Mouse (Mus musculus): ENCODE data around the gene Oxnad1. TPM values are rescaled to one million over a fixed set of nuclear protein-coding genes. Genes with fewer than 3 reads are reported as not detected.
"Not testable (repeated sequence)": the region's sequence is repeated elsewhere in the genome, so short reads cannot be mapped to it uniquely, and the experiment has no call there.

Oxnad1 gene
- polyA plus RNA-seq, 1 experiment from 2014 or later = 29.8 TPM

DNA sequence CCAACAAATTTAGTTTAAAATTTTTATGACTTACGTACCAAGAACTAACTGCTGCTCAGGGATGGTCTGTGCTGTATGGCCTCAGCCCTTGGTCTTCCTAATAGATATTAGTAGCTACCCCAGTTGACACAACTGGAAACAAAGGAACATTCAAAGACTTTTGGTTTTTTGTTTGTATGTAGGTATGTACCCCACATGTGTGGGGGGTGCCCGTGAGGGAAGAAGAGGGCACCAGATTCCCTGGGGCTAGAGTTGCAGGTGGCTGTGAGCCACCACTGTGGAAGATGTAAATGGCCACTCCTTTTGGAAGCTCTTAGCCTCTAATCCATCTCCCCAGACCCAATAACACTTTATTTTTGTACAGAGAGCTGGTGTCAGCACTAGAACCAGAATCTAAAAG is 1.7 kb upstream of the Oxnad1 start:
- H3K27ac ChIP-seq (ENCODE audit: low read length) = no peak overlapping the region
- 97% methylated on average over 2 of the region's 2 CpGs for WGBS
- no peaks in the 10 kb centered on the region for H3K27me3 ChIP-seq (ENCODE audit: control insufficient read depth, insufficient read depth, low read length)
- no peak overlapping the region for H3K4me2 ChIP-seq (ENCODE audit: low read depth, low read length)
- no peaks in the 10 kb centered on the region for H3K9me3 ChIP-seq (replicated peaks; ENCODE audit: control insufficient read depth, low read length)
- no peak for ATAC-seq (ENCODE audit: insufficient read depth, low FRiP score)
- H3K4me1 ChIP-seq (ENCODE audit: control insufficient read depth, insufficient read depth, low read length) = peaks cover 7% of the 10 kb centered on the region
- H3K9ac ChIP-seq (ENCODE audit: low read length) = no peak overlapping the region
- H3K36me3 ChIP-seq (ENCODE audit: control insufficient read depth, insufficient read depth, low read length) = peaks cover 12% of the 10 kb centered on the region
- no peak overlapping the region for H3K4me3 ChIP-seq (replicated peaks; ENCODE audit: low read length)

DNA sequence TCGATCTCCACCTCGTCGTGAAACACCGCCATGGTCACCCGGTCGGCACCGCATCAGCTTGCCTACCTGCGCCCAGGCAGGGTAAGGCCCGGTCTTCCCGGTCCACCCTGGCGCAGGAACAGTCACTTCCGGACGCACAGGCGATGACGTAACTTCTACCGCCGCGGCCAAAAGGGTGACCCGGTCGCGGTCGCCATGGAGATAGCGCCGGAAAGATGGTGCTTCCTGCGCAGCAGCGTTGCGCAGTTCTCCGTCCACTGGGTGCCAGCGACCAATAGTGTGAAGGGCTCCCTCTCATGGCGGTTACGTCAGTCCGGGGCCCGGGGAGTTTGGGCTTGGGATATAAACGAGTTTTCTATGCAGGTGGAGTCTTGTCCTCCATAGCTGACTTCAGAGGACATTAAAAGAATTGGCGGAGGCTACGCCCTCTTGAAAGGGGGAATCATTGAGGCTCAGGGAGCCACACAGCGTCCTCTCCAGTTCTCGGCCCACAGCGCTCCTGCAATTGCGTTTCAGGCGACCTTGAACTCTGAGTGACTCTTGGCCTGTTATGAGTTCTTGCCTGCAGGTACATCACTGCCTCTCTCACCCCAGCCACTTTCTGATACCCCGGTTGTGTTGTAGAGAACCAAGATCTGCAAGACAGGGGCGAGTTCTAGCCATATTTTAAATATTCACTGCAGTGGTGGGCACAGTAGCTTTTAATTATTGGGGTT is 470 bp downstream of the Oxnad1 start, which contains the start of gene Dph3:
Dph3 (minus strand) TSS at position 244 of the 716 bp plus-strand sequence.
- Histone ChIP-seq H3K4me3 (replicated peaks; ENCODE audit: low read length) (peak within 1 kb of the TSS; percentile 70), H3K9ac (ENCODE audit: low read length) (peak within 1 kb of the TSS; percentile 86), H3K4me1 (ENCODE audit: control insufficient read depth, insufficient read depth, low read length) (peaks cover 7% of the 10 kb centered on the region), H3K27me3 (ENCODE audit: control insufficient read depth, insufficient read depth, low read length) (no peaks in the 10 kb centered on the region), H3K27ac (ENCODE audit: low read length) (peak within 1 kb of the TSS; percentile 94), H3K4me2 (ENCODE audit: low read depth, low read length) (peak within 1 kb of the TSS; percentile 85), H3K36me3 (ENCODE audit: control insufficient read depth, insufficient read depth, low read length) (peaks cover 12% of the 10 kb centered on the region), H3K9me3 (replicated peaks; ENCODE audit: control insufficient read depth, low read length) (no peaks in the 10 kb centered on the region)
- peak; percentile 98 for ATAC-seq (ENCODE audit: insufficient read depth, low FRiP score)
- under 1% methylated on average over 43 of the region's 43 CpGs for WGBS

DNA sequence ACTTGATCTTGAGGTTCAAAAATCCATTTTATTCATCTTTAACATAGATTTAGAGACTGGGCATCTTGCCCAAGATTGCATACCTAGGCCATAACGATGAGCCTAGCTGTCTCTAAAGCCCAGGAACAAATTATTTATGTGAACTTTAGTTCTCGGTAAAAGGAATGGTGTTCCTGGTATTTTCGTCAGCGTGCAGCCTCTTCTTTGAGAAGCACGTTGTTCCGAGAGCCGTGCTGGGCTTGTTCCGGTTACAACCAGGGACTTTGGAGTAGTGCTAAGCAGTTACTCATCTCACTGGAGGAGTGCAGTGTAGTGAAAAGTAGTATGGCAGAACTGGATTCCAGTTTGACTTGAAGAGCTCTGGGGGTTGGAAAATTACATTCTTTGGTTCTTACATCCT is 1.1 kb downstream of the Oxnad1 start:
- ATAC-seq (ENCODE audit: insufficient read depth, low FRiP score) = no peak

DNA sequence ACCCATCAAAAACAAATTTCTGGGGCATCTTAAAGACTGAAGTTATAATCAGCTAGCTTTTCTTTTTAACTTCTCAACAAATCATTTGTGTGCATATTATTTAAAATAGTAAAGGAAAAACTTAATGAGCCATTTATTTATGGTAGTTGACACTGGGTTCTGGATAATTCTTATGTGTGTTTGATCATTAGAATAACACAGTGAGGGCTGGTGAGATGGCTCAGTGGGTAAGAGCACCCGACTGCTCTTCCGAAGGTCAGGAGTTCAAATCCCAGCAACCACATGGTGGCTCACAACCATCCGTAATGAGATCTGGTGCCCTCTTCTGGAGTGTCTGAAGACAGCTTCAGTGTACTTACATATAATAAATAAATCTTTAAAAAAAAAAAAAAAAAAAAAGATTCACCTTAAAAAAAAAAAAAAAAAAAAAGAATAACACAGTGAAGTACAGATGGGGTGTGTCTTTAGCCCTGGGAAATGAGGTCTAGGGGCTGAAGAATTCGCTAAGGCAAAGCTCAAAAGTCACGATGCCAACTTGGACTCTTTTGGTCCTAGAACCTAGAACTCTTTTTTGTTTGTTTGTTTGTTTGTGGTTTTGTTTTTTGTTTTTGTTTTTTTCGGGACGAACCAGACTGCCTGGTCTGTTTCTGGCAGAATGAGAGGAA is 2.5 kb downstream of the Oxnad1 start:
- WGBS = 84% methylated on average over 7 of the region's 7 CpGs
- not testable (repeated sequence) for H3K9me3 ChIP-seq (replicated peaks; ENCODE audit: control insufficient read depth, low read length); H3K9ac ChIP-seq (ENCODE audit: low read length); H3K4me3 ChIP-seq (replicated peaks; ENCODE audit: low read length); H3K36me3 ChIP-seq (ENCODE audit: control insufficient read depth, insufficient read depth, low read length); H3K4me2 ChIP-seq (ENCODE audit: low read depth, low read length); H3K27ac ChIP-seq (ENCODE audit: low read length); H3K27me3 ChIP-seq (ENCODE audit: control insufficient read depth, insufficient read depth, low read length); ATAC-seq (ENCODE audit: insufficient read depth, low FRiP score)
- peaks cover 11% of the 10 kb centered on the region for H3K4me1 ChIP-seq (ENCODE audit: control insufficient read depth, insufficient read depth, low read length)

More for the DNA sequence above, 1.1 kb downstream of the Oxnad1 start:
- WGBS = 7% methylated on average over 8 of the region's 8 CpGs
- H3K27ac ChIP-seq (ENCODE audit: low read length) = peak overlapping the region; percentile 94
- H3K9ac ChIP-seq (ENCODE audit: low read length) = peak overlapping the region; percentile 86
- H3K9me3 ChIP-seq (replicated peaks; ENCODE audit: control insufficient read depth, low read length) = no peaks in the 10 kb centered on the region
- H3K36me3 ChIP-seq (ENCODE audit: control insufficient read depth, insufficient read depth, low read length) = peaks cover 12% of the 10 kb centered on the region
- no peaks in the 10 kb centered on the region for H3K27me3 ChIP-seq (ENCODE audit: control insufficient read depth, insufficient read depth, low read length)
- H3K4me3 ChIP-seq (replicated peaks; ENCODE audit: low read length) = peak overlapping the region; percentile 70
- H3K4me2 ChIP-seq (ENCODE audit: low read depth, low read length) = peak overlapping the region; percentile 83
- peaks cover 7% of the 10 kb centered on the region for H3K4me1 ChIP-seq (ENCODE audit: control insufficient read depth, insufficient read depth, low read length)

DNA sequence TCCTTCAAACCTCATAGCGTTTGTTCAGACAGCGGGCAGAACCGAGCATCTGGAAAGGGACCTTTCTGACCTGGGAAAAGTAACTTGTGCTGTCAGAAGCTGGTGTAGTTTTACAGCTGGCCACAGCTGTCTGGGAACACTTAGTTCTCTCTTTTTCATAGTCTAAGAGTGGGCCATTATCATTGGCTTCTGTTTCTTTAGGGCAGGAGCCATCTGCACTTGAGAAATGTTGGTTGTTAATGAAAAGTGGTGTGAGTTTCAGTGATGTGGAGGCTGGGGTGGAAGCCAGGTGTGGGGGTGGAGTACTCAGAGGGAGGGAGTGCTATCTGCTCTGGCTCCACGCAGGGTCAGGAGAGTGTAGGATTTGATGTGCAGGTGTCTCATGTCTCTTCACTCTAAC is 6.0 kb downstream of the Oxnad1 start:
- Histone ChIP-seq H3K4me3 (replicated peaks; ENCODE audit: low read length) (no peak overlapping the region), H3K4me2 (ENCODE audit: low read depth, low read length) (no peak overlapping the region), H3K36me3 (ENCODE audit: control insufficient read depth, insufficient read depth, low read length) (0 out of 2 replicates have a peak, but pooled peaks cover 15% of the 10 kb centered on the region), H3K27me3 (ENCODE audit: control insufficient read depth, insufficient read depth, low read length) (no peaks in the 10 kb centered on the region), H3K9me3 (replicated peaks; ENCODE audit: control insufficient read depth, low read length) (no peaks in the 10 kb centered on the region), H3K9ac (ENCODE audit: low read length) (no peak overlapping the region), H3K27ac (ENCODE audit: low read length) (no peak overlapping the region), H3K4me1 (ENCODE audit: control insufficient read depth, insufficient read depth, low read length) (peaks cover 7% of the 10 kb centered on the region; the same call in 1 of the 2 replicates)
- no peak for ATAC-seq (ENCODE audit: insufficient read depth, low FRiP score)
- 45% methylated on average over 4 of the region's 4 CpGs for WGBS

DNA sequence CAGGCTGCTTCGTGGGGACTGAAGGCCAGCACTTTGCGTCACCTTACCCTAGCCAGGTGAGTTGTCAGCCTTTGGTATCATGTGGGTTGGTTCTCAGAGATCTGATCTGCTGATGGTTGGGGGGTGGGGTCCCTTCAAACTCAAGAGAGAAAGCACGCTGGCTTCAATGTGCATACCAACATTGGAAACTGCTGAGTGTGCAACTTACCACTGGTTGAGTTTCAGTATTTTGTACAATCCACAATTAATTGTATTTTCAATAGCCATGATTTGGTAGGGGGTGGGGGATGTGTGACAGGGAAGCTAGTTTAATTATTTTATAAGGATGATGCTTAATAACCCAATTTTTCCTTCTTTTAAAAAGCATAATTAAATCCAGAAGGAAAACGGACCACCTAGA is 6.5 kb downstream of the Oxnad1 start:
- WGBS = 79% methylated on average over 4 of the region's 4 CpGs
- no peak overlapping the region for H3K4me3 ChIP-seq (replicated peaks; ENCODE audit: low read length)
- no peak overlapping the region for H3K27ac ChIP-seq (ENCODE audit: low read length)
- no peak overlapping the region for H3K9ac ChIP-seq (ENCODE audit: low read length)
- no peak overlapping the region for H3K4me2 ChIP-seq (ENCODE audit: low read depth, low read length)
- H3K9me3 ChIP-seq (replicated peaks; ENCODE audit: control insufficient read depth, low read length) = no peaks in the 10 kb centered on the region
- H3K27me3 ChIP-seq (ENCODE audit: control insufficient read depth, insufficient read depth, low read length) = no peaks in the 10 kb centered on the region
- 0 out of 2 replicates have a peak, but pooled peaks cover 15% of the 10 kb centered on the region for H3K36me3 ChIP-seq (ENCODE audit: control insufficient read depth, insufficient read depth, low read length)
- ATAC-seq (ENCODE audit: insufficient read depth, low FRiP score) = no peak
- H3K4me1 ChIP-seq (ENCODE audit: control insufficient read depth, insufficient read depth, low read length) = 0 out of 2 replicates have a peak, but pooled peaks cover 7% of the 10 kb centered on the region

DNA sequence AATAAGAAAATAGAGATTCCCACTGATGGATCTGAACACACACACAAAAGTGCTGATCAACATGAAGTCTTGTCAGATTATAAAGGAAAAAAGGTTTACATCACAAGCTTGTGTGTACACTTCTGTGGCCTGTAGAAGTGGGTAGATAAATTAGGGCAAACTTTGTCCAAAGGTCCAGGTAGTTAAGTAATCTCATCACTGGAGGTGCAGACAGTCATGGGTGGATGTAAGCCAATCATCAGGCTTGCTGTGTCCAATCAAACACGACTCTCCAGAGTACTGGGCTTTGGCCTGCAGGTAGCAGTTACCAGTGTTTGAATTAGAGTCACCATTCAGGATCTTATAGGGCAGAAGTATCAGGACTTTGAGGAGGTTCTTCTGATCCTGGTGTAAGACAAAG is 7.8 kb downstream of the Oxnad1 start:
- Histone ChIP-seq H3K9ac (ENCODE audit: low read length) (no peak overlapping the region), H3K27me3 (ENCODE audit: control insufficient read depth, insufficient read depth, low read length) (no peaks in the 10 kb centered on the region), H3K27ac (ENCODE audit: low read length) (no peak overlapping the region), H3K4me2 (ENCODE audit: low read depth, low read length) (no peak overlapping the region), H3K4me3 (replicated peaks; ENCODE audit: low read length) (no peak overlapping the region), H3K4me1 (ENCODE audit: control insufficient read depth, insufficient read depth, low read length) (0 out of 2 replicates have a peak, but pooled peaks cover 4% of the 10 kb centered on the region), H3K36me3 (ENCODE audit: control insufficient read depth, insufficient read depth, low read length) (peaks cover 20% of the 10 kb centered on the region; the same call in 1 of the 2 replicates), H3K9me3 (replicated peaks; ENCODE audit: control insufficient read depth, low read length) (no peaks in the 10 kb centered on the region)
- 56% methylated on average over 1 of the region's 1 CpGs for WGBS
- ATAC-seq (ENCODE audit: insufficient read depth, low FRiP score) = no peak

DNA sequence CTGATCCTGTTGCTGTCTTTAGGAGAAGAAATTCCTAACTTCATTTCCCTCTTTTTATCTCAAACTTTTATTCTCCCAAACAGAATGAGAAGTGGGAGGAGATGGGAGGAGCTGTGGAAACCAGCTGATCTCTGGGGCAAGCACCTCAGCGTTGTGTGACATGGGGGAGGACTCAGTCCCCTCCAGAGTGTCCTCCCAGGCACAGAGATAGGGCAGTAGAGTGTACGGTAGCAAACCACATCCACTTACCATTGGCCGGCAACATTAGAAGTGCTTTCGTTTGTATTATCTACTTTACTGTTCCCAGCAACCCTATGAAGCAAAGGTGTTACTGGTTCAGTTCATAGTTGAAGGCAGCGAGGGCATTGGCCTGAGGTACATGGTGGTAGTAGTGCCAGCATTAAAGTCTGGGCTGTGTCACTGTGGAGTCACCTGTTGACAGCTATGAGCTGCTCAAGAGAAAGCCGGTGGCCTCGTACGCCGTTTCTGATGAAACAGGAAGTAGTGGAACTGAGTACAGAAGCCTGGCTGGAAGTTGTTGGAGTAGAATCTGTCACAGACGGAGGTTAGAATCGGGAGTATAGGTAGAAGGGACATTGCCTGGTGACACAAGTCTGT is 8.4 kb downstream of the Oxnad1 start:
- 84% methylated on average over 11 of the region's 11 CpGs for WGBS
- Histone ChIP-seq H3K4me3 (replicated peaks; ENCODE audit: low read length) (no peak overlapping the region), H3K4me2 (ENCODE audit: low read depth, low read length) (no peak overlapping the region), H3K9me3 (replicated peaks; ENCODE audit: control insufficient read depth, low read length) (no peaks in the 10 kb centered on the region), H3K9ac (ENCODE audit: low read length) (no peak overlapping the region), H3K36me3 (ENCODE audit: control insufficient read depth, insufficient read depth, low read length) (peaks cover 22% of the 10 kb centered on the region; the same call in 1 of the 2 replicates), H3K4me1 (ENCODE audit: control insufficient read depth, insufficient read depth, low read length) (0 out of 2 replicates have a peak, but pooled peaks cover 4% of the 10 kb centered on the region), H3K27me3 (ENCODE audit: control insufficient read depth, insufficient read depth, low read length) (no peaks in the 10 kb centered on the region), H3K27ac (ENCODE audit: low read length) (no peak overlapping the region)
- ATAC-seq (ENCODE audit: insufficient read depth, low FRiP score) = no peak

DNA sequence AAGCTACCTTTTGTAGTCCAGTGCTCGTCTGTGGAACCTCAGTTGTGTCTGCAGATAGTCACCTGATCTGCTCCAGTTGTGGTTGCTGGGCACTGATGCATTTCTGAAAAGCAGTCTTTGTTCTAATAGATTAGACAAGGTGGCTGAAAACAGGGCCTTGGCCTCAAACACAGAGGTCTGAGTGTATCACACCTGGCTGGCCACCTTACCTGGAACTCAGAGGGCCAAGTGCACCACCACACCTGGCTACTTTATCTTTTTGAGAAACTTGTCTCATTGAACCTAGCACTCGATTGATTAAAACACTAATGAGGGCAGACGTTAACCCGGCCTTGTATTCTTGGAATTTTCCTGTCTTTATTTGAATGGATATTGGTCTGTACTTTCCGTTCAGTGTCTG is 10.5 kb downstream of the Oxnad1 start:
- Histone ChIP-seq H3K4me3 (replicated peaks; ENCODE audit: low read length) (no peak overlapping the region), H3K27me3 (ENCODE audit: control insufficient read depth, insufficient read depth, low read length) (no peaks in the 10 kb centered on the region), H3K9me3 (replicated peaks; ENCODE audit: control insufficient read depth, low read length) (no peaks in the 10 kb centered on the region), H3K9ac (ENCODE audit: low read length) (no peak overlapping the region), H3K36me3 (ENCODE audit: control insufficient read depth, insufficient read depth, low read length) (peaks cover 41% of the 10 kb centered on the region), H3K4me1 (ENCODE audit: control insufficient read depth, insufficient read depth, low read length) (0 out of 2 replicates have a peak, but pooled peaks cover 4% of the 10 kb centered on the region), H3K27ac (ENCODE audit: low read length) (no peak overlapping the region), H3K4me2 (ENCODE audit: low read depth, low read length) (no peak overlapping the region)
- ATAC-seq (ENCODE audit: insufficient read depth, low FRiP score) = no peak
- WGBS = 81% methylated on average over 5 of the region's 5 CpGs

Measured in stomach, embryonic 16.5 days (tissue).